Mouse (Mus musculus) hindlimb bud, embryonic 11.5 days (tissue): Measurements from ENCODE around the gene Ppil3.
A peak's percentile ranks its signal among the peaks of the same experiment; 100 is the strongest.

Experiments
- DNase-seq: peaks from one replicate; pipeline ENCODE4 v3.0.0-alpha.2; 2012; ENCODE audit warnings: low read depth, low spot score; ENCODE audit errors: extremely low spot score

Gene Ppil3

GRCm38 (mm10) chr1:58409553-58410197 lies 35.6 kb downstream of the Ppil3 start:
- DNase-seq, result no peak

GRCm38 (mm10) chr1:58408141-58408540 lies 37.1 kb downstream of the Ppil3 start:
- DNase-seq, result no peak

- DNase-seq, result no peak
Observed at GRCm38 (mm10) chr1:58407321-58407720, 38.0 kb downstream of the Ppil3 start.

GRCm38 (mm10) chr1:58403745-58404144 lies 41.5 kb downstream of the Ppil3 start:
- DNase-seq, result no peak

GRCm38 (mm10) chr1:58401396-58401795 lies 43.9 kb downstream of the Ppil3 start:
- no peak for DNase-seq

GRCm38 (mm10) chr1:58397731-58398130 lies 47.6 kb downstream of the Ppil3 start:
- DNase-seq, result no peak

GRCm38 (mm10) chr1:58396179-58396578 lies 49.1 kb downstream of the Ppil3 start:
- no peak for DNase-seq

GRCm38 (mm10) chr1:58395341-58395740 lies 49.9 kb downstream of the Ppil3 start:
- DNase-seq, result no peak

GRCm38 (mm10) chr1:58393284-58394195 lies 51.7 kb downstream of the Ppil3 start:
- DNase-seq, result no peak

- peak; percentile 50 for DNase-seq
Observed at GRCm38 (mm10) chr1:58392652-58393283, 52.5 kb downstream of the Ppil3 start, which contains the start of gene Bzw1. Gene Bzw1 (plus strand): TSS chr1:58392898.

- DNase-seq, result no peak
Observed at GRCm38 (mm10) chr1:58392268-58392651, 53.0 kb downstream of the Ppil3 start.

- DNase-seq, result no peak
Observed at GRCm38 (mm10) chr1:58391421-58392267, 53.6 kb downstream of the Ppil3 start.

GRCm38 (mm10) chr1:58382586-58383281 lies 62.6 kb downstream of the Ppil3 start:
- no peak for DNase-seq
